Mouse (Mus musculus): ENCODE data around the gene Arl2bp. TPM values are rescaled to one million over a fixed set of nuclear protein-coding genes. Genes with fewer than 3 reads are reported as not detected.

The Arl2bp gene
- polyA plus RNA-seq, 1 experiment from 2014 or later = 21.3 TPM

GRCm38 (mm10) chr8:94664722-94665121 is 1.7 kb upstream of the Arl2bp start:
- H3K27me3 ChIP-seq (ENCODE audit: insufficient read depth, low read length) = no peaks in the 10 kb centered on the region
- H3K27ac ChIP-seq (ENCODE audit: low read depth) = no peak overlapping the region
- H3K4me1 ChIP-seq (ENCODE audit: insufficient read depth) = peaks cover 9% of the 10 kb centered on the region; the same call in 1 of the 2 replicates
- peaks cover 7% of the 10 kb centered on the region for H3K36me3 ChIP-seq (replicated peaks; ENCODE audit: insufficient read depth, low read length)
- no peak overlapping the region for H3K9ac ChIP-seq (replicated peaks)
- no peak overlapping the region for H3K4me2 ChIP-seq (ENCODE audit: low read depth, low read length)
- no peak for DNase-seq
- TF ChIP-seq CTCF (IDR thresholded peaks at IDR 0.05; ENCODE audit: low read depth) = no peak
- no peak for TF ChIP-seq EP300 (IDR thresholded peaks at IDR 0.05; ENCODE audit: low read depth)
- no peak for ATAC-seq
- H3K9me3 ChIP-seq (ENCODE audit: low read length) = no peaks in the 10 kb centered on the region
- H3K4me3 ChIP-seq (ENCODE audit: low read depth, low read length) = no peak overlapping the region
- 79% methylated on average over 2 of the region's 2 CpGs for WGBS (ENCODE audit: insufficient replicate concordance)

DNA sequence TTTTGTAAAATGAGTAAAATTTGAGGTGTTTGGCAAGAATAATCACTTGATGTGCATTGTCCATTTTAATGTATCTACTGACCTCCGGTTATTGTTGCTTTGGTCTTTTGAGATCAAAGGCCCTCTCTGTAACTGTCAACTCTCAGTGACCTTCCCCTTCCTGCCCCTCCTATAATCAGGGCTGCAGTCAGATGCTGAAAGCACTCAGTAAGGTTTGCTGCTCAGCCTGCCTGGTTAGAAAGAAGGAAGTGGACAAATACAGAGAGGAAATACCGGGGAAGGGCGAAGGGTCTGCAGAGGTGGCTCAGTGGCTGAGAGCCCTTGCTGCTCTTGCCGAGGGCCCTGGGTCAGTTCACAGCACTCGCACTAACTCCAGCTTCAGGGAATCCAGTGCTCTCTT is 8.0 kb downstream of the Arl2bp start:
- peaks cover 31% of the 10 kb centered on the region for H3K36me3 ChIP-seq (replicated peaks; ENCODE audit: insufficient read depth, low read length)
- H3K9me3 ChIP-seq (ENCODE audit: low read length) = no peaks in the 10 kb centered on the region
- H3K27ac ChIP-seq (ENCODE audit: low read depth) = no peak overlapping the region
- ATAC-seq = no peak
- WGBS (ENCODE audit: insufficient replicate concordance) = 41% methylated on average over 5 of the region's 5 CpGs
- H3K9ac ChIP-seq (replicated peaks) = no peak overlapping the region
- no peak overlapping the region for H3K4me2 ChIP-seq (ENCODE audit: low read depth, low read length)
- H3K4me3 ChIP-seq (ENCODE audit: low read depth, low read length) = no peak overlapping the region
- TF ChIP-seq CTCF (IDR thresholded peaks at IDR 0.05; ENCODE audit: low read depth) (no peak), EP300 (IDR thresholded peaks at IDR 0.05; ENCODE audit: low read depth) (no peak)
- no peaks in the 10 kb centered on the region for H3K27me3 ChIP-seq (ENCODE audit: insufficient read depth, low read length)
- peak; percentile 11 for DNase-seq
- no peaks in the 10 kb centered on the region for H3K4me1 ChIP-seq (ENCODE audit: insufficient read depth)

DNA sequence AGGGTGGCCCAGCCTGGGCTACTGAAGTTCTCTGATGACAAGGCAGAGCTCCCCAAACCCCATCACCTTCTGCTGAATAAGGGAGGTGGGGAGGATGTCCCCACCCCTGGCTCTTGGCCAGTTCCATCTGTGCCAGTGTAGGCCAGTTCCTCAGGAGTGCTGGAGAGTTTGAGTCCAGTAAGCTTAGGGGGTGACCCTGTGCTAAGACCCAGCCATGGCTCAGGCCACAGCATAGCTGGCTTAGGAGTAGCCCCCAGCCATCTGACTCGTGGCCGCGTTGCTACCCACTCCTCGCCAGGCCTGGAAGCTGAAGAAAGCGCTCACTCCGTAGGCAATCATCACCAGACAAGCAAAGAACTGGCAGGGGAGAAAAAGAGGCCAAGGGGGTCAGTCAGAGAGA is 9.5 kb downstream of the Arl2bp start:
- Histone ChIP-seq H3K4me3 (ENCODE audit: low read depth, low read length) (no peak overlapping the region), H3K27me3 (ENCODE audit: insufficient read depth, low read length) (no peaks in the 10 kb centered on the region), H3K4me2 (ENCODE audit: low read depth, low read length) (no peak overlapping the region), H3K9me3 (ENCODE audit: low read length) (no peaks in the 10 kb centered on the region), H3K4me1 (ENCODE audit: insufficient read depth) (no peaks in the 10 kb centered on the region), H3K27ac (ENCODE audit: low read depth) (no peak overlapping the region), H3K36me3 (replicated peaks; ENCODE audit: insufficient read depth, low read length) (peaks cover 25% of the 10 kb centered on the region), H3K9ac (replicated peaks) (no peak overlapping the region)
- 74% methylated on average over 6 of the region's 6 CpGs for WGBS (ENCODE audit: insufficient replicate concordance)
- no peak for ATAC-seq
- peak; percentile 11 for DNase-seq
- no peak for TF ChIP-seq EP300 (IDR thresholded peaks at IDR 0.05; ENCODE audit: low read depth)
- no peak for TF ChIP-seq CTCF (IDR thresholded peaks at IDR 0.05; ENCODE audit: low read depth)

DNA sequence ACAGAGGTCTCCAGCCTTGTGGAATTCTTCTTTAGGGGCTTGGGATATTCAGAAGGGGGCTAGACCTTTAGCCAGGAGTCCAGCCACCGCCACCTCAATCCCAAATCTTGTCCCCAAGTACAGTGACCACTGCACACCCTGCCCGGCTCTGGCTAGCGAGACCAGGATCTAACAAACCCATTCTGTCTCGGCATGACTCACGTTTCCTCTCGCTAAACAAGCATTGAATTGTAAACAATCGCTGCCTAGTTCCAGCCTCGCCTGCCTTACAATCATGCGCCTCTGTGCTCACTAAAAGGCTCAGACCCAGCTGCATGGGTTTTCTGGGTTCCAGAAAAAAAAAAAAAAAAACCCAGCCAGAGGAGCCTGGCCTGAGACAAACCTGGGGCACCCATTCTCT is 12.2 kb downstream of the Arl2bp start:
- TF ChIP-seq EP300 (IDR thresholded peaks at IDR 0.05; ENCODE audit: low read depth) (no peak), CTCF (IDR thresholded peaks at IDR 0.05; ENCODE audit: low read depth) (no peak)
- 46% methylated on average over 9 of the region's 9 CpGs for WGBS (ENCODE audit: insufficient replicate concordance)
- no peak overlapping the region for H3K4me3 ChIP-seq (ENCODE audit: low read depth, low read length)
- H3K9ac ChIP-seq (replicated peaks) = no peak overlapping the region
- H3K4me1 ChIP-seq (ENCODE audit: insufficient read depth) = no peaks in the 10 kb centered on the region
- DNase-seq = peak; percentile 12
- no peak overlapping the region for H3K27ac ChIP-seq (ENCODE audit: low read depth)
- peaks cover 4% of the 10 kb centered on the region for H3K36me3 ChIP-seq (replicated peaks; ENCODE audit: insufficient read depth, low read length)
- H3K4me2 ChIP-seq (ENCODE audit: low read depth, low read length) = no peak overlapping the region
- H3K9me3 ChIP-seq (ENCODE audit: low read length) = no peaks in the 10 kb centered on the region
- ATAC-seq = peak; percentile 38
- H3K27me3 ChIP-seq (ENCODE audit: insufficient read depth, low read length) = no peaks in the 10 kb centered on the region

- ATAC-seq (no peak), DNase-seq (no peak)
- H3K9me3 ChIP-seq (ENCODE audit: low read length) = no peaks in the 10 kb centered on the region
- no peak overlapping the region for H3K9ac ChIP-seq (replicated peaks)
- no peaks in the 10 kb centered on the region for H3K27me3 ChIP-seq (ENCODE audit: insufficient read depth, low read length)
- H3K4me1 ChIP-seq (ENCODE audit: insufficient read depth) = no peaks in the 10 kb centered on the region; the same call in 1 of the 2 replicates
- no peak overlapping the region for H3K4me2 ChIP-seq (ENCODE audit: low read depth, low read length)
- TF ChIP-seq EP300 (IDR thresholded peaks at IDR 0.05; ENCODE audit: low read depth) (no peak), CTCF (IDR thresholded peaks at IDR 0.05; ENCODE audit: low read depth) (peak; percentile 40)
- no peaks in the 10 kb centered on the region for H3K36me3 ChIP-seq (replicated peaks; ENCODE audit: insufficient read depth, low read length)
- H3K27ac ChIP-seq (ENCODE audit: low read depth) = no peak overlapping the region
- WGBS (ENCODE audit: insufficient replicate concordance) = 89% methylated on average over 3 of the region's 3 CpGs
- H3K4me3 ChIP-seq (ENCODE audit: low read depth, low read length) = no peak overlapping the region
Observed at GRCm38 (mm10) chr8:94680414-94680813, 14.0 kb downstream of the Arl2bp start.

GRCm38 (mm10) chr8:94682732-94683524 is 16.5 kb downstream of the Arl2bp start:
- H3K4me2 ChIP-seq (ENCODE audit: low read depth, low read length) = no peak overlapping the region
- DNase-seq = no peak
- TF ChIP-seq EP300 (IDR thresholded peaks at IDR 0.05; ENCODE audit: low read depth) (no peak), CTCF (IDR thresholded peaks at IDR 0.05; ENCODE audit: low read depth) (no peak)

More at GRCm38 (mm10) chr8:94682732-94683524, 16.5 kb downstream of the Arl2bp start:
- H3K4me1 ChIP-seq (ENCODE audit: insufficient read depth) = peaks cover 3% of the 10 kb centered on the region; the same call in 1 of the 2 replicates
- no peak overlapping the region for H3K4me3 ChIP-seq (ENCODE audit: low read depth, low read length)
- no peaks in the 10 kb centered on the region for H3K27me3 ChIP-seq (ENCODE audit: insufficient read depth, low read length)
- WGBS (ENCODE audit: insufficient replicate concordance) = 69% methylated on average over 16 of the region's 16 CpGs
- H3K36me3 ChIP-seq (replicated peaks; ENCODE audit: insufficient read depth, low read length) = no peaks in the 10 kb centered on the region
- ATAC-seq = no peak
- H3K27ac ChIP-seq (ENCODE audit: low read depth) = no peak overlapping the region
- H3K9ac ChIP-seq (replicated peaks) = no peak overlapping the region
- no peaks in the 10 kb centered on the region for H3K9me3 ChIP-seq (ENCODE audit: low read length)
